Mouse (Mus musculus): Measurements from ENCODE around the gene Gpat3. TPM values are rescaled to one million over a fixed set of nuclear protein-coding genes. Genes with fewer than 3 reads are reported as not detected.

The Gpat3 gene
- polyA plus RNA-seq (2015; fragmentation: Nextera tagmentation; extraction: Ambion mirVana): 6.4 and 6.7 TPM in 2 replicates

DNA sequence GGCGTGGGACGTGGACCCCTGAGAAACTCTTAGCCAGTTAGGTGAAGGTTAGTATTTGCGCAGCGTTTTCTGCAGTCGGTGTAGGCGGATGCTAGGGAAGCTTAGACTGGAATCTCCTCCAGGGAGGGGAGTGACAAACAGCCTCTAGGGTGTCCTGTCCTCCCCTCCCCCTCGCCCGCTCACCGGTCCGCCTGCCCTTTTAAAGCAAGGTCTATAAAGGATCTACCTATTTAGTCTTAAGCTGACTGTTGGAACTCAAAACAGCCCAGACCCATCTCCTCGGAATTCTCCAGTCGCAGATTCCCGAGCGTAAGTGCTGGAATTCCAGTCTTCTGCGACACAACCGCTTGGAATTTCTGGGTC, at the start of gene Gpat3:
Gpat3 (plus strand) TSS at position 229 of the 363 bp plus-strand sequence.
- TF ChIP-seq CTCF (IDR thresholded peaks at IDR 0.05; ENCODE audit: low read depth) (no peak), EP300 (optimal IDR thresholded peaks at IDR 0.05) (no peak)
- H3K9ac ChIP-seq (ENCODE audit: low read length): peak within 1 kb of the TSS; percentile 70
- ATAC-seq (ENCODE audit: low FRiP score, low TSS enrichment) (peak; percentile 27; the same call in 1 of the 2 replicates), DNase-seq (ENCODE audit: low spot score) (peak; percentile 41)
- peak within 1 kb of the TSS; percentile 96 for H3K4me2 ChIP-seq (replicated peaks; ENCODE audit: low read depth)
- no peaks in the 10 kb centered on the region for H3K36me3 ChIP-seq (ENCODE audit: control insufficient read depth, insufficient read depth, low read length)
- H3K4me3 ChIP-seq (ENCODE audit: low read depth, low read length): peak within 1 kb of the TSS; percentile 63
- WGBS: under 1% methylated on average over 16 of the region's 16 CpGs
- H3K27me3 ChIP-seq (ENCODE audit: control insufficient read depth, insufficient read depth, low read length): no peaks in the 10 kb centered on the region
- H3K4me1 ChIP-seq (replicated peaks; ENCODE audit: control insufficient read depth, insufficient read depth): no peaks in the 10 kb centered on the region; the same call in 1 of the 2 replicates
- H3K27ac ChIP-seq (replicated peaks): peak within 1 kb of the TSS; percentile 42
- no peaks in the 10 kb centered on the region for H3K9me3 ChIP-seq (ENCODE audit: control insufficient read depth, low read length)

- WGBS: under 1% methylated on average over 67 of the region's 67 CpGs
- no peaks in the 10 kb centered on the region for H3K4me1 ChIP-seq (replicated peaks; ENCODE audit: control insufficient read depth, insufficient read depth)
- H3K4me3 ChIP-seq (ENCODE audit: low read depth, low read length): peak within 1 kb of the TSS; percentile 79
- no peaks in the 10 kb centered on the region for H3K9me3 ChIP-seq (ENCODE audit: control insufficient read depth, low read length)
- 0 out of 2 replicates have a peak within 1 kb of the TSS, but pooled peaks have one; percentile 49 for H3K27ac ChIP-seq (replicated peaks)
- ATAC-seq (ENCODE audit: low FRiP score, low TSS enrichment): peak; percentile 96
- peak within 1 kb of the TSS; percentile 73 for H3K9ac ChIP-seq (ENCODE audit: low read length)
- 0 out of 2 replicates have a peak, but pooled peaks cover 2% of the 10 kb centered on the region for H3K36me3 ChIP-seq (ENCODE audit: control insufficient read depth, insufficient read depth, low read length)
- H3K27me3 ChIP-seq (ENCODE audit: control insufficient read depth, insufficient read depth, low read length): no peaks in the 10 kb centered on the region
- H3K4me2 ChIP-seq (replicated peaks; ENCODE audit: low read depth): peak within 1 kb of the TSS; percentile 96
- DNase-seq (ENCODE audit: low spot score): peak; percentile 94
- TF ChIP-seq EP300 (optimal IDR thresholded peaks at IDR 0.05): no peak
- peak; percentile 20; the same call in 1 of the 2 replicates for TF ChIP-seq CTCF (IDR thresholded peaks at IDR 0.05; ENCODE audit: low read depth)
These were observed 47.2 kb upstream of the Gpat3 start, which contains the start of the genes Helq and Mrps18c for GRCm38 (mm10) chr5:100798165-100798860. TSS of gene Helq (minus strand) at chr5:100798598. TSS of gene Mrps18c (plus strand) at chr5:100798627.

DNA sequence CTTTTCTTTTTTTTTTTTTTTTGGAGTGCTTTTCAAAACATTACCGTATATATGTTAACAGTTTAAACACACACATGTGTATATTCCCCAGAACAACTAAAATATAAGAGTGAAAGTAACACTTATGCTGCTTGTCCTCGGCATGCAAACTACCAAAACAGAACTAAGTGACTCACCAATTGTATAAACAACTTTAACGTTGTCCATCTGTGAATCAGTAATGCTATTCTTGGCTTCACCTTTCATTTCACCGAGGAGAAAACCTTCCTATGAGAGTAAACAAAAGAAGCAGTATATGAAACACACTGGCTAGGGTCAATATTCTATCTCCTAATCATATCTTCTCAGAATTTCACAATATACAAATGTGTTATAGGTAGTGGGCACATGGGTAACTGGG, 27.2 kb upstream of the Gpat3 start:
- H3K4me2 ChIP-seq (replicated peaks; ENCODE audit: low read depth): no peak overlapping the region
- no peak for DNase-seq (ENCODE audit: low spot score)
- no peak overlapping the region for H3K27ac ChIP-seq (replicated peaks)
- no peak overlapping the region for H3K4me3 ChIP-seq (ENCODE audit: low read depth, low read length)
- H3K36me3 ChIP-seq (ENCODE audit: control insufficient read depth, insufficient read depth, low read length): no peaks in the 10 kb centered on the region
- no peaks in the 10 kb centered on the region for H3K4me1 ChIP-seq (replicated peaks; ENCODE audit: control insufficient read depth, insufficient read depth)
- WGBS: 37% methylated on average over 4 of the region's 4 CpGs
- H3K9me3 ChIP-seq (ENCODE audit: control insufficient read depth, low read length): no peaks in the 10 kb centered on the region
- TF ChIP-seq CTCF (IDR thresholded peaks at IDR 0.05; ENCODE audit: low read depth): no peak
- TF ChIP-seq EP300 (optimal IDR thresholded peaks at IDR 0.05): no peak
- H3K9ac ChIP-seq (ENCODE audit: low read length): no peak overlapping the region
- H3K27me3 ChIP-seq (ENCODE audit: control insufficient read depth, insufficient read depth, low read length): no peaks in the 10 kb centered on the region
- no peak for ATAC-seq (ENCODE audit: low FRiP score, low TSS enrichment)

DNA sequence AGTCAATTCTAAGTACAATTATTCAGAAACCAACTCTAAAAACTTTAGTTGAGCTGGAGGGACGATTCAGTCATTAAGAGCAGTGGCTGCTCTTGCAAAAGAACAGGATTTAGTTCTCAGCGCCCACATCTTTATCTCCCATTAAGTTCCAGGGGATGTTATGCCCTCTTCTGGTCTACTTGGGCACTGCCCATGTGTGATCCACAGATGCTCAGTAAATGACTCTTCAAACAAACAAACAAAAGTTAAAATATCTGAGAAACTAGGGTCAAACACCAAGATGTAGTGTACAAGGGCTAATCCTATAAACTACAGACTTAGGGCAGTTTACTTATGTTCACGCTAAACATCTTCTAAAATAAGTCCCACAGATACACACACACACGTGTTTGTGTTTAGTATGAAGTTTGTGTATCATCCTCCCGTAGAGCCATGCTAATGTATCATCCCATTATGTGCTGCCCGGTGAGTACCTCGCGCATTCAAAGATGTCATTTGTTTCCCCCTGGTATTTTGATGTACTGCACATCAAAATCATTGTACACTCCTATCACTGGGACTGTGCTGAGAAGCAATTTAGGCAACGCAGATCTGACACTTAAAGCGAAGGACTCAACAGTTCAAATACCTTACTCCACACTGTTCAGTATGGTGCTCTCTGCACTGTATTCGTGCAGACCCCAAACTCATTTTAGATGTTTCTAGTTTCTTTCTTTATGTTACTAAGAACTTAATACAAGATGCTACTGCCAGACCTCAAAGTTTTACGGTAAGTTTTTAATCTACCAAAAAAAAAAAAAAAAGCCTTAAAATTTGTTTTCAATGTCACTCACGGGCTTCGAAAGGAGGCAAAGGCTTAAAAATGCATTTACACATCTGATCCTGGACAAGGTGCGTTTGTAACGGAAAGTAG, 25.7 kb upstream of the Gpat3 start:
- WGBS: 28% methylated on average over 16 of the region's 16 CpGs
- Histone ChIP-seq H3K27ac (replicated peaks) (peak overlapping the region; percentile 73; the same call in 1 of the 2 replicates), H3K9ac (ENCODE audit: low read length) (peak overlapping the region; percentile 92), H3K36me3 (ENCODE audit: control insufficient read depth, insufficient read depth, low read length) (no peaks in the 10 kb centered on the region), H3K27me3 (ENCODE audit: control insufficient read depth, insufficient read depth, low read length) (no peaks in the 10 kb centered on the region), H3K4me2 (replicated peaks; ENCODE audit: low read depth) (peak overlapping the region; percentile 97), H3K9me3 (ENCODE audit: control insufficient read depth, low read length) (no peaks in the 10 kb centered on the region), H3K4me1 (replicated peaks; ENCODE audit: control insufficient read depth, insufficient read depth) (no peaks in the 10 kb centered on the region), H3K4me3 (ENCODE audit: low read depth, low read length) (peak overlapping the region; percentile 86)
- TF ChIP-seq CTCF (IDR thresholded peaks at IDR 0.05; ENCODE audit: low read depth): peak; percentile 55
- TF ChIP-seq EP300 (optimal IDR thresholded peaks at IDR 0.05): no peak
- DNase-seq (ENCODE audit: low spot score) (no peak), ATAC-seq (ENCODE audit: low FRiP score, low TSS enrichment) (no peak)

DNA sequence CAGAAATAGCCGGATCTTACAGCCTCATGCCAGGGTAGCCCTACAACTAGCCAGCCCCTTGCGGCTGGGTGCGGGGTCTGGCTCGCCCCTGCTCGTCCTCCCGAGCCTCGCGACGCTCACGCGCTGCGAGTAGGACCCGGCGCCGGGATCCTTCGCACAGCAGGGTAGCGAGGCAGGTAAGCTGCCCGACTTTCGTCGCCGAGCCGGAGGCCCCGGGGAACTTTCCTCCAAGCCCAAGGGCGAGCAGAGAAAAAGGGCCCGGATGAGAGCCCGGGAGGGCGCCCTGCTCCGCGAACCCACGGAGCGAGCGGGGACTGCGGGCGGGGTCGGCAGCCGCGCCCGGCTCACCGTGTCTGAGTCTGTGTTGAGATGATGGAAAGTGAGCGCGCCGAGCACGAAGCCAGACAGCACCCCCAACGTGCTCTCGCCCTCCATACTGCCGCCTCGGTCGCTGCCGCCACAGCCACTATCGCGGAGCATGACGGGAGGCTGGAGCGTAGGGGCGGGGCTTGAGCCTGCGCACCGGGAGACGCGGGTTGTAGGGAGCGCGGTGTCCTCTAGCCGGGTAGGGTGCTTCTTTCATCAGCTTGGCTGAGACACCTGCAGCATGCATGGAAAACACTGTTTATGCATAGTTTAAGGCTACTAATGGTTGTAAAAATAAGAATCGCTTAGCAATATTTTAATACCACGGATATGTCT, 24.9 kb upstream of the Gpat3 start, which contains the start of gene Abraxas1:
Abraxas1 (minus strand) TSS at position 483 of the 702 bp plus-strand sequence.
- H3K4me1 ChIP-seq (replicated peaks; ENCODE audit: control insufficient read depth, insufficient read depth): no peaks in the 10 kb centered on the region
- peak within 1 kb of the TSS; percentile 86 for H3K4me3 ChIP-seq (ENCODE audit: low read depth, low read length)
- H3K9me3 ChIP-seq (ENCODE audit: control insufficient read depth, low read length): no peaks in the 10 kb centered on the region
- DNase-seq (ENCODE audit: low spot score) (peak; percentile 92), ATAC-seq (ENCODE audit: low FRiP score, low TSS enrichment) (peak; percentile 96)
- no peaks in the 10 kb centered on the region for H3K36me3 ChIP-seq (ENCODE audit: control insufficient read depth, insufficient read depth, low read length)
- H3K27me3 ChIP-seq (ENCODE audit: control insufficient read depth, insufficient read depth, low read length): no peaks in the 10 kb centered on the region
- H3K27ac ChIP-seq (replicated peaks): peak within 1 kb of the TSS; percentile 73
- WGBS: under 1% methylated on average over 62 of the region's 63 CpGs
- no peak for TF ChIP-seq EP300 (optimal IDR thresholded peaks at IDR 0.05)
- peak; percentile 36 for TF ChIP-seq CTCF (IDR thresholded peaks at IDR 0.05; ENCODE audit: low read depth)
- H3K4me2 ChIP-seq (replicated peaks; ENCODE audit: low read depth): peak within 1 kb of the TSS; percentile 97
- peak within 1 kb of the TSS; percentile 92 for H3K9ac ChIP-seq (ENCODE audit: low read length)

Measured in stomach, postnatal 0 days (tissue).